Mouse (Mus musculus) kidney, adult 2 months (tissue): ENCODE results near the gene Kcnc3. TPM values are rescaled to one million over a fixed set of nuclear protein-coding genes. Genes with fewer than 3 reads are reported as not detected.

ENCODE experiments used
- DNase-seq: peaks from one replicate; pipeline ENCODE4 v3.0.0; 2021
- H3K27ac ChIP-seq: fragments of 200-500 bp; 2 replicates; pipeline ENCODE4 v1.5.1; 2012; ENCODE audit warnings: low read depth, low read length, control low read depth, inconsistent platforms; ENCODE audit not compliant: insufficient read depth
- H3K27me3 ChIP-seq: fragments of 200-500 bp; replicated peaks from 2 replicates; pipeline ENCODE4 v1.6.1; 2012; ENCODE audit warnings: mild to moderate bottlenecking, moderate library complexity, low read length, inconsistent platforms; ENCODE audit not compliant: control insufficient read depth, insufficient read depth
- H3K36me3 ChIP-seq: fragments of 200-500 bp; 2 replicates; pipeline ENCODE4 v1.6.1; 2012; ENCODE audit warnings: mild to moderate bottlenecking, moderate library complexity, low read length, inconsistent platforms; ENCODE audit not compliant: control insufficient read depth, insufficient read depth
- H3K4me1 ChIP-seq: fragments of 200-500 bp; 2 replicates; pipeline ENCODE4 v1.6.1; 2011; ENCODE audit warnings: low read length; ENCODE audit not compliant: control insufficient read depth, insufficient read depth
- H3K4me3 ChIP-seq: fragments of 200-500 bp; 2 replicates; pipeline ENCODE4 v1.5.1; 2011; ENCODE audit warnings: mild to moderate bottlenecking, low read depth, low read length, control low read depth; ENCODE audit not compliant: insufficient read depth
- CTCF ChIP-seq: fragments of 200-500 bp; conservative IDR thresholded peaks from 2 replicates; pipeline ENCODE4 v1.5.1; 2011; ENCODE audit warnings: low read depth, mild to moderate bottlenecking, control low read depth, low read length, moderate library complexity, mixed read lengths; ENCODE audit not compliant: insufficient read depth, insufficient read length
- POLR2A ChIP-seq: fragments of 200-500 bp; IDR thresholded peaks from one replicate; pipeline ENCODE4 v1.6.1; 2011; ENCODE audit warnings: low read depth, low read length, control low read depth
- WGBS: fragments of 180-500 bp; shearing (Covaris S2); methylation state at CpG from one replicate; pipeline ENCODE4 v1.1.7; 2018; 5-methylcytosine and 5-hydroxymethylcytosine counted together
- polyA plus RNA-seq: library from polyadenylated mRNA; depleted of rRNA; stranded (reverse); fragments of >200 nt; gene quantifications from 2 replicates; pipeline ENCODE4 v1.2.3, GENCODE M21; 2012; rRNA removed

Kcnc3 gene
- polyA plus RNA-seq, 1 experiment = 19.1 TPM

DNA sequence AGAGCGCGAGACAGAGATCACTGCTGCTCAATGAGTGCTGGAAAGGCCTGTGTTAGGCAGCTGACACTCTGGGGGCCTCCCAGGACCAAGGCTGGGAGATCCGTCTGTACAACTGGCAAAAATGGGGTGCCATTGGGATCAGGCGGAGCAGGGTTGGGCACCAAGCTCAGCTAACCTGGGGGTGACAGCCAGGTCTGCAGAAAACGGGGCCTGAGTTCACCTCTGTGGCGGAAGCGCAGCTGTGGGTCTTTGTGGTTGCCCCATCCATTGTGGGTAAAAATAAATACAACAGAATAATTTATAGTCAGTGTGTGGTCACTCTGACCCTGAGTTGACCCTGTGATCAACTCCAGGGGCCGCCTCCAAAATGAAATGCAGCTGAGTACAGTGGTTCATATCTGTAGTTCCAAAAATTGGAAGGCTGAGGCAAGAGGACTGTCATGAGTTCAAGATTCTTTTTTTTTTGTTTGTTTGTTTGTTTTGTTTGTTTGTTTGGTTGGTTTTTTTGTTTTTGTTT is 58.7 kb downstream of the Kcnc3 start:
- Histone ChIP-seq H3K4me1 (no peaks in the 10 kb centered on the region), H3K4me3 (no peak overlapping the region), H3K27me3 (no peaks in the 10 kb centered on the region), H3K36me3 (no peaks in the 10 kb centered on the region), H3K27ac (no peak overlapping the region)
- WGBS = 76% methylated on average over 8 of the region's 8 CpGs
- no peak for DNase-seq
- no peak for TF ChIP-seq POLR2A
- no peak for TF ChIP-seq CTCF

DNA sequence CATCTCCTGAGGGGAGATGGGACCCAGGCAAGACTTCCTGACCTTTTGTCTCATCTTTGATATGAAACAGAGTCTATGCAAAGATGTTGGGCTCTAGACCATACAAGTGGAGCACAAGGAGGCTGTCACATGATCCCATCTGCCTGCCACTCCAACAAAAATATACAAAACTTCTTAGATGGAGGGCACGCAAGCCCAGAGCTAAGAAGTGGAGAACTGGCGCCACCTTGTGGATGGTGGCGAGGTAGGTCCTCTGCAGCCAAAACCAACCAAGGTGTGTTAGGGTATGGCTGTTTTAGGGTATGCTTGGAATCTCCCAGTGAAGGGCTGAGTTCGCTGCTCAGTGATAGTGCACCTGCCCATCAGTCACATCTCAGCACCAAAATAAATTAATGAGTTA is 59.5 kb downstream of the Kcnc3 start:
- peak; percentile 37 for DNase-seq
- WGBS = 10% methylated on average over 4 of the region's 4 CpGs
- Histone ChIP-seq H3K4me3 (no peak overlapping the region), H3K27me3 (no peaks in the 10 kb centered on the region), H3K36me3 (no peaks in the 10 kb centered on the region), H3K4me1 (no peaks in the 10 kb centered on the region), H3K27ac (no peak overlapping the region)
- TF ChIP-seq POLR2A (no peak), CTCF (peak; percentile 83)

DNA sequence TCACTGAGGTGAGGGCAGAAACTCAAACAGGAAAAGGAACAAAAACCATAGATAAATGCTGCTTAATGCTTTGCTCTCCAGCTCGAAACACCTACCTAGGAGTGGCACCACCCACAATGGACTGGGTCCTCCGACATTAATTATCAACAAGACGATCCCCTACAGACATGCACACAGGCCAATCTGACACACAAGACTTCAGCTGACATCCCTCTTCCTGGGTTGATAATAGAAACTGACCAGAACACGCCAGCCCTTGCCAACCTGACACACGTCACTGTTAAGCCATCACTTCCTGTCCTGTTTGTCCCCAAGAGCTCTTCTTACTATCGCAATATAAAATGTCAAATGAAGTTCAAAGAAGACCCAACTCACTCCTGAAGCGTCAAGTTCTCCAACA is 61.0 kb downstream of the Kcnc3 start:
- Histone ChIP-seq H3K27ac (no peak overlapping the region), H3K4me1 (no peaks in the 10 kb centered on the region), H3K27me3 (no peaks in the 10 kb centered on the region), H3K36me3 (no peaks in the 10 kb centered on the region), H3K4me3 (no peak overlapping the region)
- WGBS = 73% methylated on average over 7 of the region's 7 CpGs
- no peak for DNase-seq
- TF ChIP-seq POLR2A (no peak), CTCF (no peak)

DNA sequence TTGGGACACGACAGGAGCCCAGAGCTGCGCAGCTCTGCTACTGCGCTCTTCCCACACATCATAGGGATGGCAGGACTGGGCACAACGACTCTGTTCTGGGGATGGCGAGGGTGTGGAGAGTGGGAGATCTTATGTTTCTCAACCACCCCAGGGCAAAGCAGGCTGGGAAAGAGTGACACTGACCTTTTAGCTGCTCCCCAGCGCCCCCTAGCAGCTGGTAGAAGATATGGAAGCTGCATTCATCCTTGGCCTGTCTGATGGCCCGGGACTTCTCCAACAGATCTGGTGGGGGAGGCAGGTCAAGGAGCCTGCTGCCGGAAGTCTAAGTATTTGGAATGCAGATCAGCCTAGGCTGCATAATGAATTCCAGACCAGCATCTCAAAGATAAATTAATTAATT is 63.3 kb downstream of the Kcnc3 start:
- Histone ChIP-seq H3K27ac (no peak overlapping the region), H3K4me3 (no peak overlapping the region), H3K4me1 (no peaks in the 10 kb centered on the region), H3K27me3 (no peaks in the 10 kb centered on the region), H3K36me3 (no peaks in the 10 kb centered on the region)
- 46% methylated on average over 8 of the region's 8 CpGs for WGBS
- DNase-seq = peak; percentile 14
- TF ChIP-seq POLR2A (no peak), CTCF (peak; percentile 53)

Other genes with a start within 250 kb of the Kcnc3 start
- 12.0 and 12.9 TPM in 2 replicates for gene Syt3, start 206.6 kb upstream of the Kcnc3 start, polyA plus RNA-seq
- gene 1700008O03Rik, start 204.8 kb upstream of the Kcnc3 start, polyA plus RNA-seq = 0.69 and 0.75 TPM in 2 replicates
- gene Lrrc4b, start 161.6 kb upstream of the Kcnc3 start, polyA plus RNA-seq = 0.30 and 0.52 TPM in 2 replicates
- gene Aspdh, start 125.3 kb upstream of the Kcnc3 start, polyA plus RNA-seq = 224 and 293 TPM in 2 replicates
- 92.8 and 129 TPM in 2 replicates for gene Josd2, start 122.7 kb upstream of the Kcnc3 start, polyA plus RNA-seq
- 298 and 346 TPM in 2 replicates for gene Emc10, start 94.1 kb upstream of the Kcnc3 start, polyA plus RNA-seq
- 12.2 and 18.6 TPM in 2 replicates for gene Fam71e1, start 94.1 kb upstream of the Kcnc3 start, polyA plus RNA-seq
- gene Mybpc2, start 66.0 kb upstream of the Kcnc3 start, polyA plus RNA-seq = 0.12 and 6.4 TPM in 2 replicates
- 0.88 and 8.3 TPM in 2 replicates for gene Spib, start 58.6 kb upstream of the Kcnc3 start, polyA plus RNA-seq
- gene Pold1, start 41.8 kb upstream of the Kcnc3 start, polyA plus RNA-seq = 12.7 and 14.2 TPM in 2 replicates
- 136 and 159 TPM in 2 replicates for gene Nr1h2, start 36.7 kb upstream of the Kcnc3 start, polyA plus RNA-seq
- gene Napsa, start 18.3 kb upstream of the Kcnc3 start, polyA plus RNA-seq = 4,402 and 6,941 TPM in 2 replicates
- gene Myh14, start 80.2 kb downstream of the Kcnc3 start, polyA plus RNA-seq = 8.5 and 12.4 TPM in 2 replicates
- gene Izumo2, start 118.1 kb downstream of the Kcnc3 start, polyA plus RNA-seq = not detected in 2 replicates
- gene Vrk3, start 157.7 kb downstream of the Kcnc3 start, polyA plus RNA-seq = 78.9 and 93.7 TPM in 2 replicates
- gene Zfp473, start 160.4 kb downstream of the Kcnc3 start, polyA plus RNA-seq = 0.04 and 0.09 TPM in 2 replicates
- gene Nup62, start 225.4 kb downstream of the Kcnc3 start, polyA plus RNA-seq = 32.6 and 35.9 TPM in 2 replicates
- gene Il4i1, start 225.7 kb downstream of the Kcnc3 start, polyA plus RNA-seq = 1.5 and 9.7 TPM in 2 replicates
- 42.1 and 57.2 TPM in 2 replicates for gene Atf5, start 226.0 kb downstream of the Kcnc3 start, polyA plus RNA-seq